Mouse (Mus musculus) left cerebral cortex, adult 6 months (tissue): ENCODE results near the gene Olfr198. TPM values are rescaled to one million over a fixed set of nuclear protein-coding genes. Genes with fewer than 3 reads are reported as not detected.

Experiments used
- long read RNA-seq, 2 experiments: library from polyadenylated mRNA; unstranded; transcript quantifications; one replicate each; pipeline ENCODE4 v2.0.0; 2019 to 2020
- polyA plus RNA-seq: library from polyadenylated mRNA; unstranded; fragments of <200 nt; fragmentation: Nextera tagmentation; gene quantifications from 2 replicates; pipeline ENCODE4 v1.2.3, GENCODE M21; 2021

The Olfr198 gene
- not detected in 2 replicates for polyA plus RNA-seq
- long read RNA-seq, experiment 1: 0 reads
- long read RNA-seq, experiment 2: 0 reads

GRCm38 (mm10) chr16:59203433-59203832 is at the start of gene Olfr198:
TSS of gene Olfr198 (minus strand) at chr16:59203533.

GRCm38 (mm10) chr16:59219667-59220066 is 16.3 kb upstream of the Olfr198 start, which contains the start of gene Olfr199:
TSS of gene Olfr199 (minus strand) at chr16:59219767.

GRCm38 (mm10) chr16:59170354-59170753 is 33.0 kb downstream of the Olfr198 start, which contains the start of gene Olfr196:
TSS of gene Olfr196 (minus strand) at chr16:59170454.

Other genes with a start within 250 kb of the Olfr198 start
- not detected in 2 replicates for gene Olfr183, start 208.2 kb downstream of the Olfr198 start, polyA plus RNA-seq
- not detected in 2 replicates for gene Olfr186, start 173.2 kb downstream of the Olfr198 start, polyA plus RNA-seq
- gene Olfr187, start 163.8 kb downstream of the Olfr198 start, polyA plus RNA-seq: not detected in 2 replicates
- gene Olfr190, start 125.5 kb downstream of the Olfr198 start, polyA plus RNA-seq: not detected in 2 replicates
- gene Olfr191, start 113.7 kb downstream of the Olfr198 start, polyA plus RNA-seq: not detected in 2 replicates
- not detected in 2 replicates for gene Olfr193, start 91.7 kb downstream of the Olfr198 start, polyA plus RNA-seq
- not detected in 2 replicates for gene Olfr194, start 82.5 kb downstream of the Olfr198 start, polyA plus RNA-seq
- gene Olfr195, start 56.5 kb downstream of the Olfr198 start, polyA plus RNA-seq: not detected in 2 replicates
- gene Olfr196, start 33.1 kb downstream of the Olfr198 start, polyA plus RNA-seq: not detected in 2 replicates
- gene Olfr199, start 16.2 kb upstream of the Olfr198 start, polyA plus RNA-seq: not detected in 2 replicates
- gene Olfr201, start 69.1 kb upstream of the Olfr198 start, polyA plus RNA-seq: not detected in 2 replicates
- gene Olfr202, start 83.3 kb upstream of the Olfr198 start, polyA plus RNA-seq: not detected in 2 replicates
- not detected in 2 replicates for gene Olfr203, start 95.3 kb upstream of the Olfr198 start, polyA plus RNA-seq
- not detected in 2 replicates for gene Olfr204, start 114.7 kb upstream of the Olfr198 start, polyA plus RNA-seq
- not detected in 2 replicates for gene Olfr205, start 127.6 kb upstream of the Olfr198 start, polyA plus RNA-seq
- not detected in 2 replicates for gene Olfr206, start 145.7 kb upstream of the Olfr198 start, polyA plus RNA-seq
- not detected in 2 replicates for gene Olfr209, start 160.5 kb upstream of the Olfr198 start, polyA plus RNA-seq
- gene Gabrr3, start 203.8 kb upstream of the Olfr198 start, polyA plus RNA-seq: not detected in 2 replicates